11 mouse cellular contexts compared by ENCODE assay signal in the genomic region with DNA sequence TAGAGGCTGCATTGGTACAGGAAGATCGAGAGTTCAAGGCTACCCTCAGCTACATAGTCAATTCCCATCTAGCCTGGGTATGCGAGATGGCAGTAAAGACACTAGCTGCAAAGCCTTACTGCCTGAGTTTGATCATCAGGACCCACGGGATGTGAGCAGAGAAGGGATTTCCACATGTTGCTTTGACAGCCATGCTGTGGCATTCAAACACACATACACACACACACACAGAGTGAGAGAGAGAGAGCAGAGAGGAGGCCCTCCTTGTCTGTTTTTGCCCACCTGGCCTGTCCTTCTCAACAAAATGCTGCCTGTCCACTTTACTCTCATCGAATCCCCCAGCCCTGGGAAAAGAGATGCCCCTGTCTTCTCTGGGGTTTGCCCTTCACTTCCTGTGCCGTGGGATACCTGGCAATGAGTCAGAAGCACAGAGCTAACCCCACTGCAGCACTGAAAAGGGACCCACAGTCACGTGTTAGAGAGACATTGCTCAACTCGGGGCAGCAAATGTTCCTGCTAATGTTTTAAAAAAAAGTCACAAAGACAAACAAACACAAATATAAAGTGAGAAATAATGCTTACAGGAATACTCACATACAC. TPM values are rescaled to one million over a fixed set of nuclear protein-coding genes. Genes with fewer than 3 reads are reported as not detected.
A peak's percentile ranks its signal among the peaks of the same experiment; 100 is the strongest.
DNase-seq lines count a peak whose midpoint lies in the region; ATAC-seq lines count a peak whose summit lies in the region.
"Had no signal": no experiment of that assay in that cellular context is flagged by ENCODE, and none has a peak within 500 bp of the region (broad histone marks: within the 10 kb centered on the region; RNA-seq: fewer than 3 reads in every experiment).

No protein-coding gene starts in this region.

- no peaks in the 10 kb centered on the region for H3K27me3 ChIP-seq in lung, embryonic 15.5 days

- H3K4me1 ChIP-seq in lung, embryonic 15.5 days = 0 out of 2 replicates have a peak, but pooled peaks cover 6% of the 10 kb centered on the region

- H3K9ac ChIP-seq in lung, embryonic 15.5 days = no peak overlapping the region

- no peaks in the 10 kb centered on the region for H3K9me3 ChIP-seq in lung, embryonic 15.5 days

- peak overlapping the region; percentile 24; the same call in 1 of the 2 replicates for H3K27ac ChIP-seq in lung, embryonic 15.5 days

- ATAC-seq in activated CD4-positive, CD25-positive, alpha-beta regulatory T cell, adult 4 months = peak; percentile 34
- no peak for ATAC-seq in lung, embryonic 15.5 days (ENCODE audit: borderline replicate concordance, extremely low read depth, low FRiP score, low TSS enrichment)

- DNase-seq in heart, adult 9 months (ENCODE audit: low spot score in 2 of 2) = peak; percentile 17 to 40
- DNase-seq in heart, adult 8-10 months (ENCODE audit: low spot score) = no peak
- DNase-seq in thymus, postnatal 0 days (ENCODE audit: low spot score) = peak; percentile 56
- no peak for DNase-seq in natural killer cell, adult 2 months (ENCODE audit: low spot score in 2 of 2)
- no peak for DNase-seq in frontal cortex, postnatal 25 days (ENCODE audit: low spot score in 2 of 2)
- no peak for DNase-seq in right cerebral cortex, adult 2 months (ENCODE audit: low spot score in 2 of 2)
- DNase-seq: cerebellum, adult 8-10 months; gastrocnemius, postnatal 14 days; heart, postnatal 10 days had no signal

- H3K4me3 ChIP-seq in lung, embryonic 15.5 days = no peak overlapping the region

- WGBS in lung, embryonic 15.5 days = 57% methylated on average over 7 of the region's 7 CpGs

- no peak overlapping the region for H3K4me2 ChIP-seq in lung, embryonic 15.5 days

- no peaks in the 10 kb centered on the region for H3K36me3 ChIP-seq in lung, embryonic 15.5 days

RNA-seq across cellular contexts. Expression of gene Ccnd3, which starts 38.3 kb away (rescaled TPM):
- 10 to 100 TPM; 74.4 to 82.2 (median 75.2) TPM for total RNA-seq in heart, adult 8-10 months (2022)
- polyA plus RNA-seq in activated CD4-positive, CD25-positive, alpha-beta regulatory T cell, adult 4 months (2017; shearing (Covaris generic)) = 100 to 1,000 TPM; 133 to 141 TPM
- 286 and 294 TPM in 2 replicates for polyA plus RNA-seq in lung, embryonic 15.5 days (2015; fragmentation: Nextera tagmentation; extraction: Ambion mirVana)
- polyA plus RNA-seq in thymus, postnatal 0 days (2015; fragmentation: Nextera tagmentation; extraction: Ambion mirVana) = 1,113 and 1,146 TPM in 2 replicates

RNA-seq across cellular contexts. Expression of gene Taf8, which starts 41.1 kb away (rescaled TPM):
- 10 to 100 TPM in 2 of 4 experiments, 1 to 10 TPM in 2; 9.1 to 12.5 (median 10.4) TPM for total RNA-seq in heart, adult 8-10 months (2022)
- 10 to 100 TPM; 51.5 to 61.3 TPM for polyA plus RNA-seq in activated CD4-positive, CD25-positive, alpha-beta regulatory T cell, adult 4 months (2017; shearing (Covaris generic))
- polyA plus RNA-seq in lung, embryonic 15.5 days (2015; fragmentation: Nextera tagmentation; extraction: Ambion mirVana) = 25.6 and 32.3 TPM in 2 replicates
- 28.0 and 30.8 TPM in 2 replicates for polyA plus RNA-seq in thymus, postnatal 0 days (2015; fragmentation: Nextera tagmentation; extraction: Ambion mirVana)

Comparison
In these comparisons a context has a peak if more than half of its experiments do, and no peak if none do; other contexts are left out.
1. DNase-seq: peak in heart, adult 9 months (2 of 2) and thymus, postnatal 0 days (single experiment); none in heart, adult 8-10 months (single experiment), natural killer cell, adult 2 months (0 of 2), frontal cortex, postnatal 25 days (0 of 2) and right cerebral cortex, adult 2 months (0 of 2).